Mouse (Mus musculus) brain, embryonic 14.5 days (tissue): ENCODE measurements around the gene Ift57. TPM values are rescaled to one million over a fixed set of nuclear protein-coding genes. Genes with fewer than 3 reads are reported as not detected.

Experiments used
- DNase-seq: peaks from one replicate; pipeline ENCODE4 v3.0.0-alpha.2; 2011; ENCODE audit warnings: low read depth
- CTCF ChIP-seq: fragments of 200-500 bp; IDR thresholded peaks from 2 replicates; pipeline ENCODE4 v1.5.1; 2012; ENCODE audit warnings: inconsistent platforms, mild to moderate bottlenecking, moderate library complexity, borderline replicate concordance; ENCODE audit not compliant: insufficient read depth, insufficient read length; ENCODE audit errors: extremely low read depth
- POLR2A ChIP-seq: fragments of 200-500 bp; IDR thresholded peaks from 2 replicates; pipeline ENCODE4 v1.6.1; 2012; ENCODE audit warnings: mild to moderate bottlenecking, inconsistent platforms, borderline replicate concordance; ENCODE audit not compliant: poor library complexity, insufficient read depth, insufficient read length, severe bottlenecking; ENCODE audit errors: extremely low read depth
- polyA plus RNA-seq: library from polyadenylated mRNA; depleted of rRNA; stranded (reverse); fragments of >200 nt; gene quantifications from 2 replicates; pipeline ENCODE4 v1.2.3, GENCODE M21; 2012

The Ift57 gene
- polyA plus RNA-seq, 1 experiment, result 26.1 TPM

GRCm38 (mm10) chr16:49799597-49800561 is 100.8 kb downstream of the Ift57 start, which contains the start of gene Cd47:
Gene Cd47 (plus strand): TSS chr16:49800533.
- DNase-seq, result no peak
- TF ChIP-seq POLR2A, result no peak
- no peak for TF ChIP-seq CTCF

GRCm38 (mm10) chr16:49800996-49801395 is 102.0 kb downstream of the Ift57 start:
- DNase-seq, result no peak
- TF ChIP-seq POLR2A, result no peak
- no peak for TF ChIP-seq CTCF

GRCm38 (mm10) chr16:49801399-49801798 is 102.4 kb downstream of the Ift57 start:
- peak; percentile 31 for DNase-seq
- TF ChIP-seq CTCF, result no peak
- TF ChIP-seq POLR2A, result no peak

- DNase-seq, result no peak
Observed at GRCm38 (mm10) chr16:49802993-49803392, 104.0 kb downstream of the Ift57 start.

GRCm38 (mm10) chr16:49803932-49804461 is 105.0 kb downstream of the Ift57 start:
- DNase-seq, result peak; percentile 88
- no peak for TF ChIP-seq POLR2A
- TF ChIP-seq CTCF, result no peak

More at GRCm38 (mm10) chr16:49802993-49803392, 104.0 kb downstream of the Ift57 start:
- TF ChIP-seq POLR2A (no peak), CTCF (no peak)

- TF ChIP-seq CTCF (no peak), POLR2A (no peak)
- DNase-seq, result no peak
Observed at GRCm38 (mm10) chr16:49806920-49807319, 107.9 kb downstream of the Ift57 start.

- no peak for DNase-seq
- no peak for TF ChIP-seq CTCF
- TF ChIP-seq POLR2A, result no peak
Observed at GRCm38 (mm10) chr16:49807419-49807841, 108.4 kb downstream of the Ift57 start.

- no peak for TF ChIP-seq POLR2A
- no peak for TF ChIP-seq CTCF
- no peak for DNase-seq
Observed at GRCm38 (mm10) chr16:49807862-49808430, 108.9 kb downstream of the Ift57 start.

GRCm38 (mm10) chr16:49811897-49812296 is 112.9 kb downstream of the Ift57 start:
- TF ChIP-seq POLR2A, result no peak
- no peak for TF ChIP-seq CTCF
- DNase-seq, result no peak

- TF ChIP-seq CTCF, result no peak
- TF ChIP-seq POLR2A, result no peak
- DNase-seq, result peak; percentile 56
Observed at GRCm38 (mm10) chr16:49812821-49813616, 114.0 kb downstream of the Ift57 start.
